Mouse (Mus musculus): Measurements from ENCODE around the gene Adipor2.

DNA sequence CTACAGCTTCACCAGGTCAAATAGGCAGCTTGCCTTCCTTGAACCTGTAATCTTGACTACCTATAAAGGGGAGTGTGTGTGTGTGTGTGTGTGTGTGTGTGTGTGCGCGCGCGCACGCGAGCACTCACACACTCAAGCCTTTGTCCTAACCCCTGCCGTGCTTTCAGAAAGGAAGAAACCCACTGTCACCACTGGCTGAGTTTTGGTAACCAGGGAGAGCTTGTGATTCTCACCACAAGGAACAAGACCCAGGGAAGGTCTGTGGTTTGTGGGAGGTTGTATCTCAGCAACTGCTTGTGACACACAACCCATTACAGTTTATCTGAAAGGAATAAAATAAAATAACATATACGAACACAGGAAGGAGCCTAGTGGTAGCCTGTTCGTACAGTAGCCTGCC is 8.9 kb downstream of the Adipor2 start:
- no peak for TF ChIP-seq CTCF (IDR thresholded peaks at IDR 0.05; ENCODE audit: low read depth, low read length)
- no peak for TF ChIP-seq POLR2A (IDR thresholded peaks at IDR 0.05; ENCODE audit: extremely low read depth, insufficient read depth, low read length)
